In the genomic region with DNA sequence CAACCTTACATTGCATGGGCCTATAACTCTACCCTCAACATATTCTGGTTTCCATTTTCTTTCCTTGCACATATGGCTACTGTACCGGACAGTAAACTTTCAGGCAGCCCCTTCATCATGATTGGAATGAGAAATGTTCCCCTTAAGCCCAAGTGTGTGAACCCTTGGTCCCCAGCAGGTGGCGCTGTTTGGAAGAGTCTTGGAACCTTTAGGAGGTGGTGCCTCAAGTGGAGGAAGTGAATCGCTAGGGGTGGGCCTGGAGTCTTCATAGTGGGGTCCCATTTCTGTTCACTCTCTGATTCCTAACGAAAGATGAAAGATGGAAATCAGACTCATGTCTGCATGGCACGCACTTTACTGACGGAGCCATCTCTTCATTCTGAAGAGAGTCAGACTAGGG, we compare ENCODE assay signal across 10 mouse cellular contexts.
A peak's percentile ranks its signal among the peaks of the same experiment; 100 is the strongest.
DNase-seq lines count a peak whose midpoint lies in the region; ATAC-seq and TF ChIP-seq lines count a peak whose summit lies in the region.
"Had no signal": no experiment of that assay in that cellular context is flagged by ENCODE, and none has a peak within 500 bp of the region (broad histone marks: within the 10 kb centered on the region; RNA-seq: fewer than 3 reads in every experiment).

No protein-coding gene starts in this region.

- POLR2A ChIA-PET in Patski (lab: Charles Lee): no interaction called here

- H3K9me3 ChIP-seq in ES-Bruce4 (replicated peaks; ENCODE audit: control insufficient read depth, insufficient read depth, low read length, poor library complexity, severe bottlenecking): no peaks in the 10 kb centered on the region
- H3K9me3 ChIP-seq in liver, embryonic 14.5 days (ENCODE audit: control insufficient read depth, low read length): no peaks in the 10 kb centered on the region
- H3K9me3 ChIP-seq: neural tube, embryonic 12.5 days had no signal

- H3K9ac ChIP-seq in ES-Bruce4 (ENCODE audit: low read depth, poor library complexity, severe bottlenecking): no peak overlapping the region
- no peak overlapping the region for H3K9ac ChIP-seq in liver, embryonic 14.5 days (replicated peaks)
- H3K9ac ChIP-seq: neural tube, embryonic 12.5 days had no signal

- in situ Hi-C loops in Patski (cut with MboI; ENCODE audit: low pct_unique_long_range_greater_than_20kb): no loop called here

- H3K36me3 ChIP-seq in ES-Bruce4 (ENCODE audit: control insufficient read depth, insufficient read depth, low read length, poor library complexity, severe bottlenecking): no peaks in the 10 kb centered on the region
- no peaks in the 10 kb centered on the region for H3K36me3 ChIP-seq in liver, embryonic 14.5 days (replicated peaks; ENCODE audit: control insufficient read depth, insufficient read depth, low read depth)
- H3K36me3 ChIP-seq: neural tube, embryonic 12.5 days had no signal

- H3K4me1 ChIP-seq in ES-Bruce4 (ENCODE audit: control insufficient read depth, insufficient read depth, low read length): no peaks in the 10 kb centered on the region
- H3K4me1 ChIP-seq in liver, embryonic 14.5 days (replicated peaks; ENCODE audit: control insufficient read depth in 2 of 2, insufficient read depth in 2 of 2, low read length in 1 of 2): no peaks in the 10 kb centered on the region
- H3K4me1 ChIP-seq: neural tube, embryonic 12.5 days had no signal

- no peak overlapping the region for H3K4me3 ChIP-seq in layer of hippocampus, adult 2 months
- no peak overlapping the region for H3K4me3 ChIP-seq in ES-Bruce4 (ENCODE audit: low read depth, low read length)
- H3K4me3 ChIP-seq in liver, embryonic 14.5 days (ENCODE audit: insufficient read depth in 1 of 2, low read depth in 2 of 2, low read length in 2 of 2): no peak overlapping the region
- H3K4me3 ChIP-seq: neural tube, embryonic 12.5 days had no signal

- CTCF ChIA-PET in Patski (lab: Charles Lee): no interaction called here

- ATAC-seq in Patski: no peak
- ATAC-seq in liver, embryonic 14.5 days (ENCODE audit: insufficient read depth): no peak

- no peaks in the 10 kb centered on the region for H3K27me3 ChIP-seq in ES-Bruce4 (ENCODE audit: control insufficient read depth, insufficient read depth, low read length, poor library complexity, severe bottlenecking)
- H3K27me3 ChIP-seq in Patski: peaks cover 16% of the 10 kb centered on the region
- H3K27me3 ChIP-seq in liver, embryonic 14.5 days (ENCODE audit: control insufficient read depth, insufficient read depth, low read length): no peaks in the 10 kb centered on the region; the same call in 1 of the 2 replicates
- H3K27me3 ChIP-seq: neural tube, embryonic 12.5 days had no signal

- H3K27ac ChIP-seq in layer of hippocampus, adult 2 months: no peak overlapping the region
- no peak overlapping the region for H3K27ac ChIP-seq in ES-Bruce4 (ENCODE audit: insufficient read depth, low read length)
- no peak overlapping the region for H3K27ac ChIP-seq in liver, embryonic 14.5 days
- H3K27ac ChIP-seq: neural tube, embryonic 12.5 days had no signal

- WGBS in liver, embryonic 14.5 days (ENCODE audit: insufficient replicate concordance): 59% methylated on average over 6 of the region's 6 CpGs

- TF ChIP-seq EP300 in ES-Bruce4 (IDR thresholded peaks at IDR 0.05; ENCODE audit: insufficient read depth, low read depth, low read length): no peak
- no peak for TF ChIP-seq EP300 in liver, embryonic 14.5 days (IDR thresholded peaks at IDR 0.05; ENCODE audit: low read depth)

- peak; percentile 57 for TF ChIP-seq CTCF in layer of hippocampus, adult 2 months (conservative IDR thresholded peaks at IDR 0.05)
- TF ChIP-seq CTCF in ES-Bruce4 (IDR thresholded peaks at IDR 0.05; ENCODE audit: low read depth, low read length) (peak; percentile 67), Patski (IDR thresholded peaks at IDR 0.05) (peak; percentile 57)
- TF ChIP-seq CTCF in liver, embryonic 14.5 days (IDR thresholded peaks at IDR 0.05; ENCODE audit: low read depth): peak; percentile 81

- DNase-seq in layer of hippocampus, adult 2 months (ENCODE audit: low spot score in 2 of 2): no peak
- no peak for DNase-seq in layer of hippocampus, adult 8-10 months (ENCODE audit: low spot score in 2 of 2)
- no peak for DNase-seq in Patski (ENCODE audit: low read depth, low spot score)
- DNase-seq in liver, embryonic 14.5 days (ENCODE audit: low read depth in 3 of 3, low spot score in 3 of 3): peak in 1 of 3 experiments; percentile 4
- no peak for DNase-seq in right cerebral cortex, postnatal 4 days
- no peak for DNase-seq in cerebellum, postnatal 14 days
- DNase-seq in adrenal gland, postnatal 25 days: no peak
- DNase-seq: gastrocnemius, postnatal 14 days had no signal

- H3K4me2 ChIP-seq in liver, embryonic 14.5 days (ENCODE audit: low read depth): no peak overlapping the region
- H3K4me2 ChIP-seq: neural tube, embryonic 12.5 days had no signal

- no peak for TF ChIP-seq POLR2A in ES-Bruce4 (IDR thresholded peaks at IDR 0.05; ENCODE audit: insufficient read depth, low read length)
